Mouse (Mus musculus): ENCODE data around the gene Ppp1r1b.
"Not testable (repeated sequence)": the region's sequence is repeated elsewhere in the genome, so short reads cannot be mapped to it uniquely, and the experiment has no call there.

The Ppp1r1b gene

GRCm38 (mm10) chr11:98373244-98373643 lies 25.0 kb downstream of the Ppp1r1b start:
- no peak for DNase-seq (ENCODE audit: low spot score)

GRCm38 (mm10) chr11:98374266-98374665 lies 26.1 kb downstream of the Ppp1r1b start:
- DNase-seq (ENCODE audit: low spot score), result no peak

GRCm38 (mm10) chr11:98376756-98377155 lies 28.6 kb downstream of the Ppp1r1b start:
- DNase-seq (ENCODE audit: low spot score), result no peak

DNA sequence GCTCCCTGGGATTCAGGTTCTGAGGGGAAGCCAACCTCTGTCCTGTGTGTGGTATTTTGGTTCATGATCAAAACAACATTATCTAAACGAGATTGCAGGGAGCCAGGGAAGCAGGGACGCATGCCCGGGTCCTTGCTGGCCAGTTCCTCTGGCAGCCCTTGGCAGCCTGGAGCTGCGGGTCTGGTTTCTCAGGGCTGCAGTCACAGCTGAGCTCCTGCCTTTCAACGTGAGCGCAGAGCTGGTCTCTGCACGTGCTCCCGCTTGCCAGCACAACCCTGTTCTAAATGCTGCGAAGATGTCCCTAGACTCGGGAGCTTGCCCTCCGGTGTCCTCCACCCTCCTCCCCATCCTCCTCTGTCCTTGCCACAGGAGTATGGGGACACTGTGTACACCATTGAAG lies 29.6 kb downstream of the Ppp1r1b start:
- no peak for DNase-seq (ENCODE audit: low spot score)

DNA sequence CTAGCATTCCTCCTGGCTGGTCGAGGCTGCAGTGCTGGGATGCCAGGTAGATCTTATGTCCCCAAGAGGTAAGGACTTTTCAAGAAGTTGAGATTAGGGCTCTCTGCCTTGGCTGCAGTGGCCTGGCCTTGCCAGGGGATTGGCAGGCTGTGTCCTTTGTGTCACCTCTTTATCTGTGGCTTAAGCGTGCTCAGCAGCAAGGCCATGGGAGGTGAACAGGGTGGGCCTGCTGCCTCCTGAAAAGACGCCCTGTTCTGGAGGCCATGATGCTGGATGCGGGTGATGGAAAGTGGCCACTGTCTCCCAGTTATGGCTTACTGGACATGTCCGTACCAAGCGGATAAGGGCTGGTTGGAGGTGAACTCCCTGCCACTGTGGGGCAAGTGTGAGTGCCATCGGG lies 31.2 kb downstream of the Ppp1r1b start:
- no peak for DNase-seq (ENCODE audit: low spot score)

DNA sequence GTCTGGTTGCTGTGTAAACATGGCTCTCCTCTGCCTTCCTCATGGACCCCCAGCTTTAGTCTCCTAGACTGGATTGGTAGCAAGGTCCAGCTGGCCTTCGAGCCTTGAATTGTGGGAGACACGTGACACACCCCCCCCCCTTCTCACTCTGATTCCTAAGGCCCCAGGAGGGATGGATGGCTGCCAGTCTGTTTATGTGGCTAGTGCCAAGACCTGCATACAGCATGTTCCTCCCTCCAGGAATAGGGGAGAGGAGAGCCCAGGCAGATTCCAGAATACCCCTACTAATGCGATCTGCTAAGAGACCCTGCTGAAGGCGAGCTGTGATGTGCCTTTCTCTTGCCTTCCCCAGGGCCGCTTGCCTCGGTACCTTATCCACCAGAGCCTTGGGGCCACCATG lies 31.9 kb downstream of the Ppp1r1b start:
- DNase-seq (ENCODE audit: low spot score), result no peak

DNA sequence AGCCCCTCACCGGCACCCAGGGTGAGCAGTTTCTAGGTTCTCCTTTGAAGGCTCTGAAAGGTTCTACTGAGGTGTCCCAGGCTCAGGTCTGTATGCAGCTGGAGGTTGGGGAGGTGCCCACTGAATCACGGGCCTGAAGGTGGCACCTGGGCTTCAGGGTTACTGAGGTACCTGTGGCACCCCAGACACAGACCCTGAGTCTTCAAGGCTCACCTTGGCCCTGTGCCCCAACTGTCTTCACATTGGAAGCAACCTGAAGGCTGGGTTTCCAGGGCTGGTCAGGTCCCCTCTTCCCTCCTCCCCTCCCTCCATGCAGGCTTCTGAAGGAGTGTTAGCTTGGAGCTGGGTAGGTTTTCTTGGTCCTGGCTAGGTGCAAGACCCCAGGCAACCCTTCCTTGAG lies 33.4 kb downstream of the Ppp1r1b start:
- DNase-seq (ENCODE audit: low spot score), result no peak

- DNase-seq (ENCODE audit: low spot score), result not testable (repeated sequence)
Observed at GRCm38 (mm10) chr11:98382405-98382804, 34.2 kb downstream of the Ppp1r1b start.

GRCm38 (mm10) chr11:98383261-98384030 lies 35.2 kb downstream of the Ppp1r1b start, which contains the start of gene Tcap:
Gene Tcap, plus strand, starts transcription at chr11:98383811.
- DNase-seq (ENCODE audit: low spot score), result no peak

- DNase-seq (ENCODE audit: low spot score), result no peak
Observed at GRCm38 (mm10) chr11:98384216-98384615, 36.0 kb downstream of the Ppp1r1b start.

GRCm38 (mm10) chr11:98384721-98385637 lies 36.8 kb downstream of the Ppp1r1b start:
- DNase-seq (ENCODE audit: low spot score), result no peak

DNA sequence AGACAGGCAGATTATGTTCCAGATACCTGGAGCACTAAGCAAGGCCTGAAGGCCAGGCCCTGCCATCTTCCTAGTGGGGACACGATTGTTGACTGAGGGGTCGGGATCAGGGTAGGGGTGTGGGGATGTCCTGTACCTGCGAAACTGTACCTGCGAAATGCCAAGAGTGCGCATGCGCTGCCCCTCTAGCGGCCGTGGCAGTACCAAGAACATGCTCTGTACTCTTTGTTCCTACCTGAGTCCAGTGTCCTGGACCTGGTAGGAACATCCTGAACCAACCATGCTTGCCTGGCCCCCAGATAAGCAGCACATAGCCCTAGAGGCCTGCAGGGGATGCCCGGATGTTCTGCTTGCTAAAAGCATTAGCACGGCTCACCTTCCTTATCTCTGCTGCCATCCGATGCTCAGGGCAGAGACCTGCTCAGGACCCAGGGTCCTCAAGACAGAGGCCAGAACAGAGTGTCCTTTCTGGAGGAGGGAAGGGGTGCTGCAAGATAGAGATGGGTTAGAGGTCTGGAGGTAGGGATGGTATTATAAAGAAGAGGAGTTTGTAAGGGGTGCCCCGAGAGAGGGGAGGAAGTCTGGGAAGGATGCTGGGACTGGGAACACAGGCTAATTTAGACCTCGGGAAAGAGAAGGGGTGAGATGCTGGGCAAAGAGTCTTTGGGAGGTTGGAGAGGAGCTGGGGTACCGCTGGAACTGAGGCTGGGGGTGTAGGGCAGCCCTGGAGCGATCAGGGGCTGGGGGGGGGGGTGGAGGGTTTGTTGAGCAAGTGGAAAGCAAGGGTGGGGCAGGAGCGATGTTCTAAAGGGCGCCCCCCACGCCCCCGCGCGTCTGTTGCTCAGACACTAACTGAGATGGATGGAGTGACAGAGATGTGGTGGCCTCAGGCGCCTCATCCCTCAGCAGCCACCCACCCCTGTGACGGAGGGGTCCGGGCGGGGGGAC lies 37.7 kb downstream of the Ppp1r1b start, which contains the start of gene Pnmt:
Pnmt (plus strand) TSS at position 813 of the 948 bp plus-strand sequence.
- no peak for DNase-seq (ENCODE audit: low spot score)

DNA sequence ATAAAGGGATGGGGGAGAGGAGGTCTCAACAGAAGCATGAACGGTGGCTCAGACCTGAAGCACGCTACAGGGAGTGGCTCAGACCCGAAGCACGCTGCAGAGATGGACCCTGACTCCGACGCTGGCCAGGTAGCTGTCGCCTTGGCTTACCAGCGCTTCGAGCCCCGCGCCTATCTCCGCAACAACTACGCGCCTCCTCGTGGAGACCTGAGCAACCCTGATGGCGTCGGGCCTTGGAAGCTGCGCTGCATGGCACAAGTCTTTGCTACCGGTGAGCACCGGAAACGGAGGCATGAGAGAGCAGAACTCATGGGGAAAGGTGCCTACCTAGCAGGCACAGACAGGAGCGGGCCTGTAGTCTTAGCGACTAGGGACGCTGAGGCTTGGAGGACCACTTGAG lies 38.4 kb downstream of the Ppp1r1b start:
- no peak for DNase-seq (ENCODE audit: low spot score)

DNA sequence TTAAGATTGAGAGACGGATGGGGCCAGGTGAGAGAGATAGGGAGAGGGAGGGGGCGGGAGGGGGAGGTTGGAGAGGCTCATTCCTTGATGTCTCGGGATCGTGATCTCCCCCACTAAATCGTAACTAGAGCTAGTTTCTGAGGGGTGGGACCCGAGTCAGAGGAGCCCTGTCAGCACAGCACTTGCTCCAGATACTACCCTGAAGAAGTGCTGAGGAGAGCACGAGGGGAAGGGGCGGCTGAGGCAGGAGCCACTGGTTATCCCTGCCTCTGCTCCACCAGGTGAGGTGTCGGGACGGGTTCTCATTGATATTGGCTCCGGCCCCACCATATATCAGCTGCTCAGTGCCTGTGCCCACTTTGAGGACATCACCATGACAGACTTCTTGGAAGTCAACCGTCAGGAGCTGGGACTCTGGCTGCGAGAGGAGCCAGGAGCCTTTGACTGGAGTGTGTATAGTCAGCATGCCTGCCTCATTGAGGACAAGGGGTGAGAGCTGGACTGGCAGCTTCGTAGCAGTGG lies 38.9 kb downstream of the Ppp1r1b start:
- no peak for DNase-seq (ENCODE audit: low spot score)

GRCm38 (mm10) chr11:98388282-98388681 lies 40.1 kb downstream of the Ppp1r1b start:
- no peak for DNase-seq (ENCODE audit: low spot score)

GRCm38 (mm10) chr11:98389221-98389780 lies 41.1 kb downstream of the Ppp1r1b start:
- peak; percentile 37 for DNase-seq (ENCODE audit: low spot score)

- no peak for DNase-seq (ENCODE audit: low spot score)
Observed at GRCm38 (mm10) chr11:98390141-98390540, 41.9 kb downstream of the Ppp1r1b start.

GRCm38 (mm10) chr11:98392034-98392433 lies 43.8 kb downstream of the Ppp1r1b start:
- DNase-seq (ENCODE audit: low spot score), result no peak

GRCm38 (mm10) chr11:98392645-98393044 lies 44.4 kb downstream of the Ppp1r1b start:
- DNase-seq (ENCODE audit: low spot score), result no peak

- peak; percentile 60 for DNase-seq (ENCODE audit: low spot score)
Observed at GRCm38 (mm10) chr11:98393317-98393716, 45.1 kb downstream of the Ppp1r1b start.

DNA sequence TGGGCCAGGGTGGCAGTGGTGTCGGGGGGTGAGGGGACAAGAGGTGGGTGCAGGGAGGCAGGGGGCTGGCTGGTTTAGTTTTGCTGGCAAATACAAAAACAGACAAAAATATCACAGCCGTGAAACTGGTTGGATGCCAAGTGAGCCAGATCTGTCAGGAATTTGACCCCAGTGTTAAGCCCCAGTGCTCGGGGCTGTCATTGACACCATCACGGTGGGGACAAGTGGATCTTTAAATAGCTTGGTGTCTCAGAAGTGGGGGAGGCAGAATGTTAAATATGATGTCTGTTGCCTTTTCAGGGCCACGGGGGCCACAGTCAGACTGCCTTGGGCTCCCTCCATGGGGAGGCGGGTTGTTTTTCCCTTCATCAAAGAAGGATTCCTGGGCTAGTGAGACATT lies 46.1 kb downstream of the Ppp1r1b start:
- no peak for DNase-seq (ENCODE audit: low spot score)
